24 mouse cellular contexts compared by ENCODE assay signal in the genomic region with DNA sequence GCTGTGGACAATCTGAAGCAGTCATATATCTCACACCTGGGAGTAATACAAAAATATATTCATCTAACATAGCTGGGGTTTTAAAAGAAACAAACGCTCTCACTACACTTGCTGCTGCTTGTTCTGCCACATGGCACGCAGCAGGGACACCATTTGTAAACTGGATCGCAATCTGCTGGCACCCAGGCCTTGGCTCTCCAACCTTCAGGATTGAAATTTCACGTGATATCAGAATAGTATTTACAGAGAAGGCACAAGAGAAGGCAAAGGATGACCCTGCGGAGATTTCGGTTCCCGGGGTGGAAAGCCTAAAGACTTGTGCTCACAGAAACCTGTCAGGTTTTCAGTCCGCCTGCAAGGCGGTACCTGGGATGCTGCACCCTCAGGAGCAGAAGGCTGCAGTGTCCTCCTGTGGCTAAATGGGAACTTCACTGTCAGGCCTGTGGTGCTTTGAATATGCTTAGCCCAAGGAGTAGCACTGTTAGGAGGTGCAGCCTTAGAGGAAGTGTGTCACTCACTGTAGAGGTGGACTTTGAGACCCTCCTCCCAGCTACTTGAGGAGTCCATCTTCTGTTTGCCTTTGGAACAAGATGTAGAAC. TPM values are rescaled to one million over a fixed set of nuclear protein-coding genes. Genes with fewer than 3 reads are reported as not detected.
DNase-seq lines count a peak whose midpoint lies in the region; ATAC-seq and TF ChIP-seq lines count a peak whose summit lies in the region.
"Had no signal": no experiment of that assay in that cellular context is flagged by ENCODE, and none has a peak within 500 bp of the region (broad histone marks: within the 10 kb centered on the region; RNA-seq: fewer than 3 reads in every experiment).

No protein-coding gene starts in this region.

- no peak for TF ChIP-seq POLR2A in cerebellum, adult 2 months (IDR thresholded peaks at IDR 0.05; ENCODE audit: borderline replicate concordance, insufficient read depth, low read length)

- intact Hi-C loops in left cerebral cortex, postnatal 36 days (cut with DNase I) = no loop called here
- intact Hi-C loops in left cerebral cortex, postnatal 4 days (cut with DNase I) = no loop called here

- H3K27me3 ChIP-seq in cerebellum, adult 2 months (ENCODE audit: control insufficient read depth, insufficient read depth, low read length) = no peaks in the 10 kb centered on the region
- H3K27me3 ChIP-seq: CH12.LX; embryonic facial prominence, embryonic 12.5 days; forebrain, embryonic 12.5 days; kidney, embryonic 15.5 days; Patski had no signal

- H3K4me1 ChIP-seq in cerebellum, adult 2 months (ENCODE audit: control insufficient read depth, insufficient read depth, low read length) = peaks cover 17% of the 10 kb centered on the region; the same call in 1 of the 2 replicates
- H3K4me1 ChIP-seq: forebrain, embryonic 12.5 days had no signal

- DNase-seq in layer of hippocampus, adult 2 months (ENCODE audit: low spot score in 2 of 2) = peak in 1 of 2 experiments; percentile 40
- DNase-seq in layer of hippocampus, adult 9-10 months (ENCODE audit: low spot score) = no peak
- peak; percentile 77 to 82 for DNase-seq in cerebellum, adult 2 months
- peak; percentile 73 to 77 for DNase-seq in cerebellum, postnatal 25 days
- peak; percentile 21 to 38 for DNase-seq in layer of hippocampus, postnatal 36 days
- no peak for DNase-seq in left cerebral cortex, postnatal 36 days (ENCODE audit: low spot score in 2 of 2)
- DNase-seq in left cerebral cortex, postnatal 4 days = no peak
- DNase-seq: B cell, adult 2 months; gastrocnemius, adult 2 months; kidney, adult 11 months; kidney, postnatal 36 days; lung, postnatal 4 days; right cerebral cortex, postnatal 25 days; spleen, adult 18-20 months had no signal

- no peak for ATAC-seq in megakaryocyte, adult 5-6 weeks (ENCODE audit: poor library complexity, severe bottlenecking)
- ATAC-seq: hindbrain, embryonic 16.5 days; Patski had no signal

- 0 out of 2 replicates have a peak, but pooled peaks have one; percentile 3 for TF ChIP-seq CTCF in layer of hippocampus, adult 2 months (conservative IDR thresholded peaks at IDR 0.05)
- TF ChIP-seq CTCF in cerebellum, adult 2 months (IDR thresholded peaks at IDR 0.05; ENCODE audit: borderline replicate concordance, insufficient read depth, low read depth, low read length) = peak; percentile 56; the same call in 1 of the 2 replicates

- no peak overlapping the region for H3K27ac ChIP-seq in layer of hippocampus, adult 2 months
- peak overlapping the region; percentile 91 for H3K27ac ChIP-seq in cerebellum, adult 2 months (ENCODE audit: insufficient read depth, low read length)
- H3K27ac ChIP-seq: embryonic facial prominence, embryonic 12.5 days; forebrain, embryonic 12.5 days; gastrocnemius, adult 2 months; hindbrain, embryonic 10.5 days; left cerebral cortex, adult 2 months had no signal

- 33% methylated on average over 9 of the region's 9 CpGs for WGBS in cerebellum, adult 2 months

- no peak overlapping the region for H3K4me3 ChIP-seq in layer of hippocampus, adult 2 months
- H3K4me3 ChIP-seq in cerebellum, adult 2 months (replicated peaks; ENCODE audit: insufficient read depth, low read depth, low read length) = no peak overlapping the region
- H3K4me3 ChIP-seq: embryonic facial prominence, embryonic 12.5 days; erythroblast, embryonic 14.5 days; forebrain, embryonic 12.5 days; gastrocnemius, adult 2 months; hindbrain, embryonic 10.5 days; kidney, embryonic 15.5 days; left cerebral cortex, adult 2 months had no signal

RNA-seq across cellular contexts. Expression of a gene that starts 53.2 kb away (rescaled TPM):
- total RNA-seq in layer of hippocampus, adult 2 months (2021) = 10 to 100 TPM; 24.1 to 24.3 TPM
- polyA plus RNA-seq in cerebellum, adult 2 months (2012; rRNA removed) = 26.9 and 31.6 TPM in 2 replicates
- total RNA-seq in layer of hippocampus, postnatal 36 days (2021) = 10 to 100 TPM; 22.8 to 23.9 TPM
- 12.5 and 16.3 TPM in 2 replicates for total RNA-seq in megakaryocyte, adult 5-6 weeks (2015)
- 32.5 and 35.6 TPM in 2 replicates for total RNA-seq in megakaryocyte, adult 5-6 weeks (2017)
- total RNA-seq in left cerebral cortex, postnatal 36 days (2021) = 10 to 100 TPM; 26.2 to 30.0 TPM
- total RNA-seq in left cerebral cortex, postnatal 4 days (2021) = 10 to 100 TPM; 36.9 to 38.3 TPM

Comparison
In these comparisons a context has a peak if more than half of its experiments do, and no peak if none do; other contexts are left out.
1. DNase-seq: peak in cerebellum, adult 2 months (2 of 2), cerebellum, postnatal 25 days (2 of 2) and layer of hippocampus, postnatal 36 days (2 of 2); none in layer of hippocampus, adult 9-10 months (single experiment), left cerebral cortex, postnatal 36 days (0 of 2) and left cerebral cortex, postnatal 4 days (single experiment).